Mouse (Mus musculus) lung, adult 2 months (tissue): ENCODE results near the gene Galnt18. TPM values are rescaled to one million over a fixed set of nuclear protein-coding genes. Genes with fewer than 3 reads are reported as not detected.
A peak's percentile ranks its signal among the peaks of the same experiment; 100 is the strongest.

Source experiments
- DNase-seq: peaks from one replicate; pipeline ENCODE4 v3.0.0; 2022
- H3K4me1 ChIP-seq: fragments of 200-500 bp; 2 replicates; pipeline ENCODE4 v1.6.1; 2011; ENCODE audit warnings: low read length; ENCODE audit not compliant: control insufficient read depth, insufficient read depth
- H3K4me3 ChIP-seq: fragments of 200-500 bp; replicated peaks from 2 replicates; pipeline ENCODE3; 2011; ENCODE audit warnings: low read depth, mild to moderate bottlenecking, control low read depth, low read length; ENCODE audit errors: extremely low read depth
- CTCF ChIP-seq: fragments of 200-500 bp; IDR thresholded peaks from 2 replicates; pipeline ENCODE4 v1.5.1; 2011; ENCODE audit warnings: mild to moderate bottlenecking, low read length, control low read depth; ENCODE audit not compliant: insufficient read depth
- POLR2A ChIP-seq: fragments of 200-500 bp; IDR thresholded peaks from 2 replicates; pipeline ENCODE4 v1.6.1; 2011; ENCODE audit warnings: low read depth, mild to moderate bottlenecking, control low read depth, low read length, borderline replicate concordance; ENCODE audit errors: extremely low read depth
- WGBS: fragments of 180-500 bp; shearing (Covaris S2); methylation state at CpG from one replicate; pipeline ENCODE4 v1.1.7; 2018; 5-methylcytosine and 5-hydroxymethylcytosine counted together
- polyA plus RNA-seq: library from polyadenylated mRNA; depleted of rRNA; stranded (reverse); fragments of >200 nt; gene quantifications from 2 replicates; pipeline ENCODE4 v1.2.3, GENCODE M21; 2012; rRNA removed

Gene Galnt18
- 142 and 148 TPM in 2 replicates for polyA plus RNA-seq

GRCm38 (mm10) chr7:111779504-111780242, at the start of gene Galnt18:
Gene Galnt18, minus strand, starts transcription at chr7:111779977.
- TF ChIP-seq POLR2A (peak; percentile 91), CTCF (no peak)
- Histone ChIP-seq H3K4me1 (peaks cover 5% of the 10 kb centered on the region; the same call in 1 of the 2 replicates), H3K4me3 (peak within 1 kb of the TSS; percentile 74)
- WGBS, result 1% methylated on average over 50 of the region's 52 CpGs
- peak; percentile 92 for DNase-seq

GRCm38 (mm10) chr7:111827337-111827736, 47.6 kb upstream of the Galnt18 start:
- WGBS, result 87% methylated on average over 1 of the region's 1 CpGs
- TF ChIP-seq POLR2A, result no peak
- no peak for TF ChIP-seq CTCF
- no peak for DNase-seq
- Histone ChIP-seq H3K4me3 (no peak overlapping the region), H3K4me1 (no peaks in the 10 kb centered on the region)

DNA sequence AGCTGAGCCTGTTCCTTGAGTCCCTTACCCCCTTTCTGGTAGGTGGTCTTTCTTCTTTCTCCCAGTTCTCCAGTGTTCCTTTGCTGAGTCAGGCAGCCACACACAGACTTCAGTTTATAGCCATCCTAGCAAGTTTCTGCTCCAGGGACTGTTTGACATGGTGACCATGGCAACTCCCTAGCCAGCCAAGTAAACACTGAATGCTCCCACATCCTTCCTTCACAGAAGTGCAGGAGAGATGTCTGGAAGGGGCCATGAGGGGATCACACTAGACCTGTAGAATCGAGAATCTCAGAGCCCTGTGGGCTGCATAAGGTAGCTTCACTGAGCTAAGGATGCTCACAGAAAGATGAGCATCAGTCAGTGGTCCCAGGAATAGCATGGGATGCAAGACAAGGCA, 33.3 kb upstream of the Galnt18 start:
- Histone ChIP-seq H3K4me1 (no peaks in the 10 kb centered on the region), H3K4me3 (no peak overlapping the region)
- no peak for DNase-seq
- TF ChIP-seq POLR2A, result no peak
- TF ChIP-seq CTCF, result no peak
- WGBS, result 16% methylated on average over 1 of the region's 1 CpGs

GRCm38 (mm10) chr7:111811036-111811435, 31.3 kb upstream of the Galnt18 start:
- no peak for DNase-seq
- H3K4me3 ChIP-seq, result no peak overlapping the region
- 47% methylated on average over 2 of the region's 2 CpGs for WGBS

DNA sequence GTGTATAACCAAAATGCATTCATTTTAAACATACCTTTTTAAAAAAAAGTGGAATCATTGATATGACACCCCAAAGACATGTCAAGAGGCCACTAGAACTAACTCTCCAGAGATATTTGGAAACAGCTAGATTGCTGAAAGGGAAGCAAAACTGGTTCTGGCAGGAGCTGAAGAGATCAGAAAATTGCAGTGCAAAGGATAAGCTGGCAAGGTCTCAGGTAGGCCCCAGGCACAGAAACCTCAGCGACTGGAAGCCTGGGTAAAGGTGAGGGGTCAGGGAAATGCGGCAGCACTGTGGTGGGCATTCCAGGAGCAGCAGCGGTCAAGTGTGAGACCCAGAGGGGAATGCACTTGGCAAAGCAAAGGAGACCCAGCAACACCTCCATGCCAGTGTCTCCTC, 30.0 kb upstream of the Galnt18 start:
- Histone ChIP-seq H3K4me1 (no peaks in the 10 kb centered on the region), H3K4me3 (no peak overlapping the region)
- TF ChIP-seq POLR2A, result no peak
- TF ChIP-seq CTCF, result no peak
- WGBS, result 67% methylated on average over 3 of the region's 3 CpGs
- no peak for DNase-seq

More at GRCm38 (mm10) chr7:111811036-111811435, 31.3 kb upstream of the Galnt18 start:
- TF ChIP-seq POLR2A, result no peak
- no peak for TF ChIP-seq CTCF
- no peaks in the 10 kb centered on the region for H3K4me1 ChIP-seq

DNA sequence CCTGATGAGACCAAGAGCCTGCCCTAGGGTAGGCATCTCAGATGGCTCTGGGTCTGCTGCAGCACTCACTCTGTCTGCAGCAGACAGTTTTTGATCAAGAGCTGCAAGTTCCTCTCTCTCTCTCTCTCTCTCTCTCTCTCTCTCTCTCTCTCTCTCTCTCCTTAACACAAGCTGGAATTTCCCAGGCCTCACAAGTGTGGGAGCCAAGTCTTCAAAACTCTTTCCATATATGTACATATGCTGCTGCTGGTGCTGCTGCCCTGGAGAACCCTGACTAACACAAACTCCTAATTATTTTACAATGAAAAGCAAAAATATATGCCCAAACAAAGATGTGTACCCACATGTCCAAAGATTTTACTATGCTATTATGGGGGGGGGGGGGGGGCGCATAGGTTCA, 26.3 kb upstream of the Galnt18 start:
- H3K4me3 ChIP-seq, result no peak overlapping the region
- no peak for DNase-seq
- TF ChIP-seq CTCF (no peak), POLR2A (no peak)
- H3K4me1 ChIP-seq, result peaks cover 5% of the 10 kb centered on the region; the same call in 1 of the 2 replicates
- WGBS, result 95% methylated on average over 1 of the region's 1 CpGs

DNA sequence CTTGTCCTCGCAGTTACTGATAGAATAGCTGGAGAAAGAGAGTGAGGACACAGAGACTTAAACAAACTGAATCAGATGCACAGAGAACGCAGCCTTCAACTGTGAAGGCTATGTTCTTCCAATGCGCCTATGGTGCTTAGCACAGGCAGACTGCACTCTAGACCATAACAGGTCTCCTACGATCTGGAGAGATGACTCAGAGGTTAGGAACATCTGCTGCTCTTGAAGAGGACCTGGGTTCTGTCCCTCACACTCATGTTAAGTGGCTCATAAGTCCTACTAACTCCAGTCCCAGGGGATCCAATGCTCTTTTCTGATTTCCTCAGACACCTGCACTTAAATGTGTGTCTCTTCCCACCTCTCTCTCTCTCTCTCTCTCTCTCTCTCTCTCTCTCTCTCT, 24.9 kb upstream of the Galnt18 start:
- peaks cover 8% of the 10 kb centered on the region for H3K4me1 ChIP-seq
- TF ChIP-seq POLR2A (no peak), CTCF (no peak)
- 89% methylated on average over 4 of the region's 4 CpGs for WGBS
- H3K4me3 ChIP-seq, result no peak overlapping the region
- DNase-seq, result no peak

GRCm38 (mm10) chr7:111800785-111801184, 21.0 kb upstream of the Galnt18 start:
- Histone ChIP-seq H3K4me1 (peaks cover 8% of the 10 kb centered on the region), H3K4me3 (no peak overlapping the region)
- TF ChIP-seq CTCF, result no peak
- TF ChIP-seq POLR2A, result no peak
- DNase-seq, result no peak
- WGBS, result 54% methylated on average over 5 of the region's 5 CpGs

- Histone ChIP-seq H3K4me3 (no peak overlapping the region), H3K4me1 (peaks cover 8% of the 10 kb centered on the region)
- no peak for TF ChIP-seq CTCF
- no peak for TF ChIP-seq POLR2A
- 67% methylated on average over 5 of the region's 5 CpGs for WGBS
- no peak for DNase-seq
Measured at GRCm38 (mm10) chr7:111800120-111800519, 20.3 kb upstream of the Galnt18 start.

DNA sequence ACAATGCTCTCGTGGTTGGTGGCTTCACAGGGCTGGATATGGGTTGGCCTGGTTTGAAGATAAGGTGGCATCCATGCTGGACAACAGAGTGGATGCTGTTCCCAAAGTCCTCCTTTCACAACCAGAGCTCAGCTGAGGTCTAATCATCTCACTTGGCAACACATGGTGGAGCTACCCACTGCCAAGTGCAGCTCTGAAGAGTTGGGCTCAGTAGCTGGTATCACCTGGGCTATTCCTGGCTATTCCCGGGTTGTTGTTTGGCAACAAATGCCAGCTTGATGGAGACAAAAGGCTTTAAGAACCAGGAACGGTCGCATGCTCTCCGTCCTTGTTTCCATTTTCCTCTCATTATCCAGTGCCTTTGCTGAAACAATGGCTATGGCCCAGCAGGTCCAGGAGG, 19.2 kb upstream of the Galnt18 start:
- TF ChIP-seq CTCF (no peak), POLR2A (no peak)
- DNase-seq, result no peak
- Histone ChIP-seq H3K4me1 (peaks cover 8% of the 10 kb centered on the region), H3K4me3 (no peak overlapping the region)
- 72% methylated on average over 5 of the region's 5 CpGs for WGBS
